Mouse (Mus musculus) cerebellum, postnatal 25 days (tissue): ENCODE measurements at regions not wholly inside any gene's neighbourhood (a gene's known extent, or its start where the extent isn't known, plus 50 kb on each side); places are given as distances from the start of the nearest gene placed in this dataset.

ENCODE experiments used
- DNase-seq, 2 experiments: peaks; one replicate each; pipeline ENCODE4 v3.0.0; 2021; ENCODE audit warnings: mixed read lengths in 2 of 2

- no peak for DNase-seq
Measured at GRCm38 (mm10) chr19:26296360-26296759, 308.5 kb upstream of the Smarca2 start.

- peak in 1 of 2 experiments; percentile 6 for DNase-seq
Measured at GRCm38 (mm10) chr19:26308477-26309135, 296.2 kb upstream of the Smarca2 start.

- DNase-seq = peak; percentile 50 to 69
Measured at GRCm38 (mm10) chr19:26318977-26319376, 285.9 kb upstream of the Smarca2 start.

- DNase-seq = no peak
Measured at GRCm38 (mm10) chr19:26323682-26324081, 281.2 kb upstream of the Smarca2 start.

GRCm38 (mm10) chr19:26339120-26339519 lies 265.7 kb upstream of the Smarca2 start:
- DNase-seq = no peak

GRCm38 (mm10) chr19:26340155-26340554 lies 264.7 kb upstream of the Smarca2 start:
- DNase-seq = no peak

GRCm38 (mm10) chr19:26355054-26355453 lies 249.8 kb upstream of the Smarca2 start:
- DNase-seq = no peak

GRCm38 (mm10) chr19:26383961-26384381 lies 220.9 kb upstream of the Smarca2 start:
- no peak for DNase-seq

- DNase-seq = no peak
Measured at GRCm38 (mm10) chr19:26386075-26386474, 218.8 kb upstream of the Smarca2 start.

- no peak for DNase-seq
Measured at GRCm38 (mm10) chr19:26412684-26413083, 192.2 kb upstream of the Smarca2 start.

- no peak for DNase-seq
Measured at GRCm38 (mm10) chr19:26414476-26415024, 190.3 kb upstream of the Smarca2 start.

- no peak for DNase-seq
Measured at GRCm38 (mm10) chr19:26419781-26420180, 185.1 kb upstream of the Smarca2 start.

GRCm38 (mm10) chr19:26439163-26439562 lies 165.7 kb upstream of the Smarca2 start:
- no peak for DNase-seq

GRCm38 (mm10) chr19:26445309-26445708 lies 159.5 kb upstream of the Smarca2 start:
- DNase-seq = no peak

GRCm38 (mm10) chr19:26447427-26448023 lies 157.3 kb upstream of the Smarca2 start:
- DNase-seq = peak; percentile 52 to 61

- DNase-seq = no peak
Measured at GRCm38 (mm10) chr19:26461712-26462111, 143.1 kb upstream of the Smarca2 start.

GRCm38 (mm10) chr19:26465228-26465627 lies 139.6 kb upstream of the Smarca2 start:
- peak in 1 of 2 experiments; percentile 52 for DNase-seq

GRCm38 (mm10) chr19:26466244-26466643 lies 138.6 kb upstream of the Smarca2 start:
- DNase-seq = peak in 1 of 2 experiments; percentile 15

- peak; percentile 27 to 30 for DNase-seq
Measured at GRCm38 (mm10) chr19:26467179-26467651, 137.6 kb upstream of the Smarca2 start.

- no peak for DNase-seq
Measured at GRCm38 (mm10) chr19:26472659-26473058, 132.2 kb upstream of the Smarca2 start.

- no peak for DNase-seq
Measured at GRCm38 (mm10) chr19:26473211-26473610, 131.6 kb upstream of the Smarca2 start.

- no peak for DNase-seq
Measured at GRCm38 (mm10) chr19:26475197-26475596, 129.7 kb upstream of the Smarca2 start.

GRCm38 (mm10) chr19:26475754-26476153 lies 129.1 kb upstream of the Smarca2 start:
- DNase-seq = no peak
